Mouse (Mus musculus) kidney, embryonic 15.5 days (tissue): ENCODE data around the gene Mcu. TPM values are rescaled to one million over a fixed set of nuclear protein-coding genes. Genes with fewer than 3 reads are reported as not detected.

Experiments used
- ATAC-seq: fragments of 200-750 bp; cut with Nextera tagmentation; replicated peaks from 2 replicates; pipeline ENCODE4 v1.8.0; 2017; ENCODE audit warnings: moderate TSS enrichment; ENCODE audit not compliant: low FRiP score
- H3K27ac ChIP-seq: fragments of 300-500 bp; sonication (generic); 2 replicates; pipeline ENCODE4 v1.5.1; 2015; ENCODE audit warnings: mild to moderate bottlenecking, inconsistent platforms
- H3K27me3 ChIP-seq: fragments of 300-500 bp; sonication (generic); 2 replicates; pipeline ENCODE4 v1.6.1; 2015; ENCODE audit warnings: inconsistent platforms
- H3K36me3 ChIP-seq: fragments of 300-500 bp; sonication (generic); 2 replicates; pipeline ENCODE4 v1.6.1; 2015; ENCODE audit warnings: inconsistent platforms
- H3K4me1 ChIP-seq: fragments of 300-500 bp; sonication (generic); 2 replicates; pipeline ENCODE4 v1.6.1; 2015; ENCODE audit warnings: inconsistent platforms
- H3K4me2 ChIP-seq: fragments of 300-500 bp; sonication (generic); 2 replicates; pipeline ENCODE4 v1.6.1; 2015; ENCODE audit warnings: moderate library complexity, mild to moderate bottlenecking, inconsistent platforms
- H3K4me3 ChIP-seq: fragments of 300-500 bp; sonication (generic); replicated peaks from 2 replicates; pipeline ENCODE4 v1.5.1; 2015; ENCODE audit warnings: mild to moderate bottlenecking, inconsistent platforms
- H3K9ac ChIP-seq: fragments of 300-500 bp; sonication (generic); 2 replicates; pipeline ENCODE4 v1.6.1; 2015; ENCODE audit warnings: mild to moderate bottlenecking, inconsistent platforms
- H3K9me3 ChIP-seq: fragments of 300-500 bp; sonication (generic); replicated peaks from 2 replicates; pipeline ENCODE4 v1.6.1; 2016; ENCODE audit warnings: inconsistent platforms
- WGBS: fragments of 180-500 bp; shearing (Covaris S2); methylation state at CpG from one replicate; pipeline ENCODE4 v1.1.7; 2015; ENCODE audit warnings: mixed read lengths; 5-methylcytosine and 5-hydroxymethylcytosine counted together
- polyA plus RNA-seq: library from polyadenylated mRNA; unstranded; fragments of >200 nt; fragmentation: Nextera tagmentation; extraction: Ambion mirVana; gene quantifications from 2 replicates; pipeline ENCODE4 v1.2.1, GENCODE M21; 2015

Gene Mcu
- polyA plus RNA-seq, 1 experiment from 2014 or later = 34.8 TPM

DNA sequence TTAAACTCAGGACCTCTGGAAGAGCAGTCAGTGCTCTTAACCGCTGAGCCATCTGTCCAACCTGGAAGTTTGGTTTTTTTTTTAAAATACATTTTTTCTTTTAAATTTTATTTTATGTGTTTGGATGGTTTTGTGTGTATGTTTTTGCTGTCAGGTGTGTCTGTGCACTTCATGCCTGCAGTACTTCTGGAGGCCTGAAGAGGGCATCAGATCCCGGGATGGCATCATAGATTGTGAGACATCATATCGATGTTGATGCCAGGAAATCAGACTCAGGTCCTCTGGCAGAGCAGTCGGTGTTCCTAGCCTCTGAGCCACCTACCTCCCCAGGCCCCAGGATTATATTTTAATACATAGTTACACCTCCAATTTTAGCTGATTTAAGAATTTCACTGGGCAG is 202.8 kb downstream of the Mcu start:
- Histone ChIP-seq H3K4me3 (no peak overlapping the region), H3K4me2 (no peak overlapping the region), H3K4me1 (peaks cover 9% of the 10 kb centered on the region), H3K9ac (no peak overlapping the region), H3K27me3 (peaks cover 2% of the 10 kb centered on the region; the same call in 1 of the 2 replicates), H3K9me3 (no peaks in the 10 kb centered on the region), H3K36me3 (no peaks in the 10 kb centered on the region), H3K27ac (no peak overlapping the region)
- no peak for ATAC-seq
- WGBS = 88% methylated on average over 4 of the region's 4 CpGs

- H3K36me3 ChIP-seq = no peaks in the 10 kb centered on the region
- H3K4me3 ChIP-seq = no peak overlapping the region
- H3K27me3 ChIP-seq = no peaks in the 10 kb centered on the region; the same call in 1 of the 2 replicates
- H3K27ac ChIP-seq = no peak overlapping the region
- peaks cover 17% of the 10 kb centered on the region for H3K4me1 ChIP-seq
- ATAC-seq = no peak
- 63% methylated on average over 12 of the region's 12 CpGs for WGBS
- H3K9me3 ChIP-seq = no peaks in the 10 kb centered on the region
- H3K4me2 ChIP-seq = no peak overlapping the region
- no peak overlapping the region for H3K9ac ChIP-seq
Observed at GRCm38 (mm10) chr10:59410264-59410663, 206.2 kb downstream of the Mcu start.

DNA sequence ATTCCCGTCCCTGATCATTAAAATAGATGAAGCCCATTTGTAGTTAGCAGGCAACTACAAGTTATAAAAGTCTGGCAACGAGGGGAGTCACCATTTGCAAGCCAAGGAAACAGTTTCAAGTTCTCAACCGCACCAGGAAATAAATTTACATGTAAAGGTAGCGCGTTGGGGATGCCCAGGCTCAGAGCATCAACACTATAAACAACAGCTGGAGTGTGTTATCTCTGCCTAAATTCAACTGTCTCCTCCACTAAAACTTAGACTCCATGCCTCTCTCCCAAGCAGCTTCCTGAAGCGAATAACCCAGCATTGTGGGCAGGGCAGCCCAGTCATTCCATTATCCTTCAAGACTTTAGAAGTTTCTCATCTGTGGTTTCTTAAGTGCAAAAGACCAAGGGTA is 208.0 kb downstream of the Mcu start:
- no peak overlapping the region for H3K27ac ChIP-seq
- H3K4me1 ChIP-seq = peaks cover 19% of the 10 kb centered on the region
- no peak overlapping the region for H3K4me3 ChIP-seq
- ATAC-seq = peak; percentile 62
- WGBS = 13% methylated on average over 6 of the region's 6 CpGs
- H3K36me3 ChIP-seq = no peaks in the 10 kb centered on the region
- peak overlapping the region; percentile 3; the same call in 1 of the 2 replicates for H3K4me2 ChIP-seq
- H3K9me3 ChIP-seq = no peaks in the 10 kb centered on the region
- H3K27me3 ChIP-seq = peaks cover 3% of the 10 kb centered on the region; the same call in 1 of the 2 replicates
- H3K9ac ChIP-seq = no peak overlapping the region

DNA sequence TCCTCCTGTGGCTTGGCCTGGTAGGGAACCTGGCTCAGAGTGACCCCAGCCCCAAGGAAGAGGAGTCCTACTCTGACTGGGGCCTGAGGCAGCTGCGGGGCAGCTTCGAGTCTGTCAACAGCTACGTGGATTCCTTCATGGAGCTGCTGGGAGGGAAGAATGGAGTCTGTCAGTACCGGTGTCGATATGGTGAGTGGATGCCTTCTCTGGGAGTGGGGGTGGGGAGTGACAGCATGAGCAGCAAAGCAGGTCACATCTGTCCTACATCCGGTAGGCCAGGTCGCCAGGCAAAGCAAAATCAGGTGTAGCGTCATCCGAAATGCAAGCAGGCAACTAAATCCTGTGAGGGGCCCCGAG is 212.7 kb downstream of the Mcu start:
- H3K36me3 ChIP-seq = no peaks in the 10 kb centered on the region
- no peak overlapping the region for H3K4me2 ChIP-seq
- H3K4me3 ChIP-seq = no peak overlapping the region
- peaks cover 3% of the 10 kb centered on the region; the same call in 1 of the 2 replicates for H3K27me3 ChIP-seq
- peaks cover 12% of the 10 kb centered on the region for H3K4me1 ChIP-seq
- no peak overlapping the region for H3K27ac ChIP-seq
- H3K9me3 ChIP-seq = 0 out of 2 replicates have a peak, but pooled peaks cover 2% of the 10 kb centered on the region
- no peak overlapping the region for H3K9ac ChIP-seq
- ATAC-seq = no peak
- 77% methylated on average over 10 of the region's 10 CpGs for WGBS

GRCm38 (mm10) chr10:59402899-59403792 is 213.3 kb downstream of the Mcu start, which contains the start of gene Pla2g12b:
Gene Pla2g12b, plus strand, starts transcription at chr10:59403660.
- WGBS = 66% methylated on average over 21 of the region's 21 CpGs
- no peak within 1 kb of the TSS for H3K27ac ChIP-seq

More at GRCm38 (mm10) chr10:59402899-59403792, 213.3 kb downstream of the Mcu start, which contains the start of gene Pla2g12b:
- H3K4me1 ChIP-seq = peaks cover 8% of the 10 kb centered on the region; the same call in 1 of the 2 replicates
- H3K9me3 ChIP-seq = 0 out of 2 replicates have a peak, but pooled peaks cover 2% of the 10 kb centered on the region
- H3K9ac ChIP-seq = no peak within 1 kb of the TSS
- no peak for ATAC-seq
- peaks cover 3% of the 10 kb centered on the region; the same call in 1 of the 2 replicates for H3K27me3 ChIP-seq
- no peaks in the 10 kb centered on the region for H3K36me3 ChIP-seq
- H3K4me2 ChIP-seq = no peak within 1 kb of the TSS
- no peak within 1 kb of the TSS for H3K4me3 ChIP-seq

Other genes with a start within 250 kb of the Mcu start
- not detected in 2 replicates for gene Gm10273, start 221.1 kb downstream of the Mcu start, polyA plus RNA-seq
- gene Pla2g12b, start 213.0 kb downstream of the Mcu start, polyA plus RNA-seq = 0.66 and 0.95 TPM in 2 replicates
- 1.9 and 2.3 TPM in 2 replicates for gene Oit3, start 174.9 kb downstream of the Mcu start, polyA plus RNA-seq
- gene Gm10322, start 629 bp downstream of the Mcu start, polyA plus RNA-seq = not detected in 2 replicates
- 78.1 and 83.8 TPM in 2 replicates for gene Micu1, start 85.8 kb upstream of the Mcu start, polyA plus RNA-seq